Mouse (Mus musculus) C2C12 (cell line): ENCODE data around the gene Mitf.

Source experiments
- CTCF ChIP-seq: IDR thresholded peaks from one replicate; pipeline ENCODE4 v1.5.1; 2011; ENCODE audit not compliant: control insufficient read depth, insufficient read depth, insufficient read length
- MAX ChIP-seq: IDR thresholded peaks from one replicate; pipeline ENCODE4 v1.6.1; 2011; ENCODE audit warnings: mild to moderate bottlenecking, control low read depth
- USF1 ChIP-seq: IDR thresholded peaks from one replicate; pipeline ENCODE4 v1.6.1; 2011; ENCODE audit warnings: low read depth, mild to moderate bottlenecking, control low read depth, moderate library complexity

DNA sequence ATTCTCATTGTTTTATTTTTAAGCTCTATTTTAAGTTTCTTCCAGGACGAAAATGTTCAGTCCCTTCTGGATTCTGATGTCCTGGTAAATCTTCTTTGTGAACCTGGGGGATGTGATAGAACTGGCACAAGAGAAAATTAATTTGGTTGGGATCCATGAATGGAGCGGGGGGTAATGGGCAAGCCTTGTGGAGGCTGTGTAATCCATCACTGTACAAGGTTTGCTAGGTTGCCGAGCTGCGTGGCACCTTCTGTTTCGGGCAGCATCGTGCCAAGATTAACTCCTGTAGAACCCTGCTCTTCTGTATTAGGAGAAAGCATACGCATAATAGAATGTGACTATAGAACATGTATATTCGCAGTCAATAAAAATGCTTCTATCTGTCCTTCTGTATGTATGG is 76.1 kb downstream of the Mitf start:
- TF ChIP-seq CTCF (no peak), USF1 (no peak), MAX (no peak)
